Mouse (Mus musculus): ENCODE results near the gene Esp8. TPM values are rescaled to one million over a fixed set of nuclear protein-coding genes. Genes with fewer than 3 reads are reported as not detected.

The Esp8 gene
- polyA plus RNA-seq (2014; fragmentation: Illumina TruSeq; extraction: RNeasy Lipid Tissue Mini Kit (QIAGEN cat#74804); ENCODE audit: low read depth, low replicate concordance) = not detected

DNA sequence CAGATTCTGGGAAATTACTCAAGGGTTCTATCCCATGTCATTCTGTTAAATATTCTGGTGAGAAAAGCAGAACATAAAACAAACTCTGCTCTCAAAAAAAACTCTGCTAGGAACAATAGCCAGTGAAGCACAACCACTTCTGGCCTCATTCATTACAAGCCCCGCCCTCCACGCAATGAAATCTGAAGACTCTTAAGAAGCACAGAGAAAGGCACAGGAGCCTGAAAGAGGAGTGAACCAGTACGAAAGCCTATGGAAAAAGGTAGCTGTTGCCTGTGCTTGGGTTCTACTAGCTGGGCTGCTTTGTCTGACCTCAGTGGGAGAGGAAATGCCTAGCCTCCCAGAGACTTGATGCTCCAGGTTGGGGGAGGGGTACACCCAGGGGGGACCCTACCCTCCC is at the start of gene Esp8:
Gene Esp8 (plus strand): TSS at position 205 of the 400 bp plus-strand sequence.

GRCm38 (mm10) chr17:40561207-40561606 is 41.4 kb downstream of the Esp8 start, which contains the start of gene Esp6:
TSS of gene Esp6 (plus strand) at chr17:40561507.

Other genes with a start within 250 kb of the Esp8 start
- not detected for gene Crisp1, start 200.8 kb upstream of the Esp8 start, polyA plus RNA-seq (2014; fragmentation: Illumina TruSeq; extraction: RNeasy Lipid Tissue Mini Kit (QIAGEN cat#74804); ENCODE audit: low read depth, low replicate concordance)
- not detected for gene Esp6, start 41.5 kb downstream of the Esp8 start, polyA plus RNA-seq (2014; fragmentation: Illumina TruSeq; extraction: RNeasy Lipid Tissue Mini Kit (QIAGEN cat#74804); ENCODE audit: low read depth, low replicate concordance)
- gene Esp4, start 78.6 kb downstream of the Esp8 start, polyA plus RNA-seq (2014; fragmentation: Illumina TruSeq; extraction: RNeasy Lipid Tissue Mini Kit (QIAGEN cat#74804); ENCODE audit: low read depth, low replicate concordance) = not detected
- gene Esp3, start 112.1 kb downstream of the Esp8 start, polyA plus RNA-seq (2014; fragmentation: Illumina TruSeq; extraction: RNeasy Lipid Tissue Mini Kit (QIAGEN cat#74804); ENCODE audit: low read depth, low replicate concordance) = not detected
- not detected for gene Esp1, start 207.1 kb downstream of the Esp8 start, polyA plus RNA-seq (2014; fragmentation: Illumina TruSeq; extraction: RNeasy Lipid Tissue Mini Kit (QIAGEN cat#74804); ENCODE audit: low read depth, low replicate concordance)

Data from kidney, adult 10 weeks (tissue).